In genomic region chr6:51886902-51887431, GRCm38 (mm10) we compare ENCODE assay signal across 12 mouse cellular contexts.
DNase-seq lines count a peak whose midpoint lies in the region; ATAC-seq lines count a peak whose summit lies in the region.
"Had no signal": no experiment of that assay in that cellular context is flagged by ENCODE, and none has a peak within 500 bp of the region (broad histone marks: within the 10 kb centered on the region; RNA-seq: fewer than 3 reads in every experiment).

No protein-coding gene starts in this region.

- H3K9ac ChIP-seq in kidney, embryonic 15.5 days, result no peak overlapping the region
- no peak overlapping the region for H3K9ac ChIP-seq in heart, embryonic 14.5 days (ENCODE audit: low read length)
- no peak overlapping the region for H3K9ac ChIP-seq in neural tube, embryonic 15.5 days (replicated peaks)
- H3K9ac ChIP-seq: forebrain, embryonic 13.5 days; liver, postnatal 0 days had no signal

- peak overlapping the region; percentile 68 for H3K27ac ChIP-seq in kidney, embryonic 15.5 days
- peak overlapping the region; percentile 45 to 47; a peak in 1 of 4 replicates for H3K27ac ChIP-seq in heart, embryonic 14.5 days (replicated peaks in 1 of 2; ENCODE audit: control insufficient read depth in 1 of 2, insufficient read depth in 1 of 2, low read depth in 2 of 2, low read length in 2 of 2)
- peak overlapping the region; percentile 29 for H3K27ac ChIP-seq in neural tube, embryonic 15.5 days (replicated peaks)
- H3K27ac ChIP-seq: forebrain, embryonic 13.5 days; hindbrain, postnatal 0 days had no signal

- no peaks in the 10 kb centered on the region for H3K27me3 ChIP-seq in kidney, embryonic 15.5 days
- no peaks in the 10 kb centered on the region for H3K27me3 ChIP-seq in heart, embryonic 14.5 days (ENCODE audit: control insufficient read depth, insufficient read depth, low read length)
- H3K27me3 ChIP-seq in neural tube, embryonic 15.5 days (replicated peaks), result no peaks in the 10 kb centered on the region
- H3K27me3 ChIP-seq: forebrain, embryonic 13.5 days had no signal

- ATAC-seq in kidney, embryonic 15.5 days (replicated peaks; ENCODE audit: low FRiP score), result no peak
- no peak for ATAC-seq in heart, embryonic 14.5 days (ENCODE audit: insufficient number of reproducible peaks, insufficient read depth, low FRiP score, low read depth)
- ATAC-seq in neural tube, embryonic 15.5 days (ENCODE audit: low FRiP score), result no peak
- ATAC-seq: forebrain, embryonic 13.5 days; hindbrain, postnatal 0 days; liver, postnatal 0 days; midbrain, embryonic 16.5 days had no signal

- 46% methylated on average over 3 of the region's 3 CpGs for whole genome bisulfite sequencing in kidney, embryonic 15.5 days
- WGBS in heart, embryonic 14.5 days, result 34% methylated on average over 3 of the region's 3 CpGs
- 58% methylated on average over 3 of the region's 3 CpGs for WGBS in neural tube, embryonic 15.5 days

- H3K4me2 ChIP-seq in kidney, embryonic 15.5 days, result no peak overlapping the region
- H3K4me2 ChIP-seq in heart, embryonic 14.5 days (ENCODE audit: low read length), result no peak overlapping the region
- H3K4me2 ChIP-seq in neural tube, embryonic 15.5 days, result no peak overlapping the region
- H3K4me2 ChIP-seq: forebrain, embryonic 13.5 days had no signal

- no peaks in the 10 kb centered on the region for H3K36me3 ChIP-seq in kidney, embryonic 15.5 days
- H3K36me3 ChIP-seq in heart, embryonic 14.5 days (ENCODE audit: control insufficient read depth, insufficient read depth, low read length), result no peaks in the 10 kb centered on the region
- no peaks in the 10 kb centered on the region for H3K36me3 ChIP-seq in neural tube, embryonic 15.5 days

- no peak overlapping the region for H3K4me3 ChIP-seq in kidney, embryonic 15.5 days (replicated peaks)
- no peak overlapping the region for H3K4me3 ChIP-seq in heart, embryonic 14.5 days (ENCODE audit: control insufficient read depth in 1 of 2, insufficient read depth in 1 of 2, low read depth in 1 of 2, low read length in 2 of 2)
- no peak overlapping the region for H3K4me3 ChIP-seq in neural tube, embryonic 15.5 days (replicated peaks)
- H3K4me3 ChIP-seq: forebrain, embryonic 13.5 days had no signal

- no peak for DNase-seq in kidney, adult 9 months
- DNase-seq in kidney, postnatal 10 days, result peak; percentile 54
- DNase-seq in gastrocnemius, postnatal 10 days, result no peak
- no peak for DNase-seq in urinary bladder, adult 2 months (ENCODE audit: low spot score)
- DNase-seq: gastrocnemius, postnatal 36 days; liver, postnatal 0 days had no signal

- peaks cover 37% of the 10 kb centered on the region for H3K4me1 ChIP-seq in kidney, embryonic 15.5 days
- peaks cover 0 to 17% of the 10 kb centered on the region in 2 experiments; a peak in 3 of 4 replicates for H3K4me1 ChIP-seq in heart, embryonic 14.5 days (ENCODE audit: control insufficient read depth in 2 of 2, insufficient read depth in 2 of 2, low read length in 2 of 2)
- H3K4me1 ChIP-seq in neural tube, embryonic 15.5 days, result peaks cover 10% of the 10 kb centered on the region

- no peaks in the 10 kb centered on the region for H3K9me3 ChIP-seq in kidney, embryonic 15.5 days (replicated peaks)
- no peaks in the 10 kb centered on the region for H3K9me3 ChIP-seq in heart, embryonic 14.5 days (ENCODE audit: control insufficient read depth, low read length)
- H3K9me3 ChIP-seq in neural tube, embryonic 15.5 days (replicated peaks), result no peaks in the 10 kb centered on the region
- H3K9me3 ChIP-seq: forebrain, embryonic 13.5 days had no signal
